Mouse (Mus musculus): ENCODE measurements around the gene Etv6. TPM values are rescaled to one million over a fixed set of nuclear protein-coding genes. Genes with fewer than 3 reads are reported as not detected.

Gene Etv6
- total RNA-seq, 1 experiment from 2014 or later = 22.7 TPM

DNA sequence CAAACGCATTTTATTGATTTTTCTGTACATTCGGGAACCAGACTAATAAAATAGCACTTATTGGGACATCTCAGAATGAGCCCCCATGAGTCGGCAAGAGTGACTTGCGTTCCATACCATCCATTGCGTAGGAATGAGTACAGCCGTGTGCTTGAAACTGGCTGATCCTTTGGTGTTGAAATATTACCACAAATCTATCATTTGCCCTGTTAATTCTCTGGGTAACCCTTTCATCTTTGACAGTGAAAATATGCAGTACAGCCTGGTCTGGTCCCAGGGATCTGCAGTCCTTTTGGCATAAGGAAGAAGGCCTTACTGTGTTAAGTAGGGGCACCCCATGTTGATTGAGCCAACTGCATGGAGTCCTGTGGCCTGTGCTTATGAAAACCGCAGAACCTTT lies 5.8 kb downstream of the Etv6 start:
- ATAC-seq (ENCODE audit: extremely low read depth, insufficient number of reproducible peaks, low FRiP score, poor library complexity, severe bottlenecking) = no peak

DNA sequence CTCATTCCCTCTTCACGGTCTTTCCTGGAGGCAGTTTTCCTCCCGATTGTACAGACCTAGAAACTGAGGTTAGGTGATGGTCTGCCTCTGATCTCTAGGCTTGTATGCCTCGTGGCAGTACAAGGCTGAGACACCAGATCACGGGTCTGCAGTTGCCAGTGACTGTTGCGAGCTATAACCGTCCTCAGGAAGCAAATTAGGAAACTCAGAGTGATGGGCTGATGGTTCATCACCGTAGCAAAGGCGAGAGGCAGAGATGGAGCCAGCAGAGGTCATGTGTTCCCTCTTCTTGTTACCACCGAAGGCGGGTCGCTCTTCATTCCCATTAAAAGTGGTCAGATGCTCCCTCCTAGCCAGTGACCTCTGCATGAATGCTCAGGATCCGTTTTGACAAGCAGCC lies 6.4 kb downstream of the Etv6 start:
- no peak for ATAC-seq (ENCODE audit: extremely low read depth, insufficient number of reproducible peaks, low FRiP score, poor library complexity, severe bottlenecking)

DNA sequence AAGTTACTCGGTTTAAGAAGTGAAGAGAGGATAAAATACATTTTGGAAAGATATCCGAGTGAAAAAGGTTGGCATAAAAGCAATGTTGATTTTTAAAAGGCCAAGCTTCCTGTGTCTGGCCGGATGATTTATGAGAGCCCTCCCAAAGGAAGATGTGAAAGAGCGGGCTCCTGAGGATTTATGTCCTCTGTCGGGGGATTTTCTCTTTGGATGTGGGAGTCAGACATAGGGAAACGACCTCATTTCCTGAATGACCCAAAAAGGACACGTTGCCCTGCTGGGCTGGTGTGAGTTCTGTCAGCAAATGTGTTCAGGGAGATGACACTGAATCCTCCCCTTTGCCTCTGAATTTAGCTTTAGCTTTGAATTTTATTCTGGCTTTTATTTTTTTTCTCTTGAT lies 8.0 kb downstream of the Etv6 start:
- ATAC-seq (ENCODE audit: extremely low read depth, insufficient number of reproducible peaks, low FRiP score, poor library complexity, severe bottlenecking) = no peak

DNA sequence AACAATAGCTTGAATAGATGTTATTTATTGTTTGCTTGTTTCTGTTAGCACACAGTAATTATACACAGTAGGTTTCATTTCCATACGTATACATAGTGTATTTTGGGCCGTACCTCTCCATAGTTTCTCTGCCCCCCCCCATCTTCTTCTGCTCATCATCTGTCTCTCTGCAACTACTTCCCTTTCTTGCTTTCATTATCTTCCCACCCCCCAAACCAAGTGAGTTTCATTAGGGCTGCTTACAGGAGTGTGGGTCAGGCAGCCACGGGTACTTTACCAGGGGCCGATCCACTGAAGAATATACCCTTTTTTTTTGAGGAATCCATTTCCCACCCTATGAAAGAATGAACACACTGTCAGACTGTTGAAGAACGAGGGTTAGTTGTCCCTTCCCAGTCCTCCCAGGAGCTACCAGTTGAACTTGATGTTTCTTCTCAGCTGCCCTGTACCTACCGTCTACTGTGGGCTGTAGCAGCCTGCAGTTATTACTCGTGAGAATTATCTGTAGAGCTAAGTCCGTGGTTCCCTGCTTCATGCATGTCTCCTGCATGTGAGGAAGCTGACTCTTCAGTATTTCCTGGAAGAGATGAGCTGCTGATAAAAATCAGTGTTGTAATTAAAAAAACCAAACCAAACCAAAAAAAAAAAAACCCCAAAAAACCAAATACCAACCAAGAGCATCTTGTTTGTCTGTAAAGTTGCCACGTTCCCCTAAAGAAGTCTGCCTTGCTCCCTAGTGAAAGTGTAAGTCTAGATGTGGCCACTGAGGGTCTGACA lies 9.8 kb downstream of the Etv6 start:
- peak; percentile 43; the same call in 1 of the 2 replicates for ATAC-seq (ENCODE audit: extremely low read depth, insufficient number of reproducible peaks, low FRiP score, poor library complexity, severe bottlenecking)

DNA sequence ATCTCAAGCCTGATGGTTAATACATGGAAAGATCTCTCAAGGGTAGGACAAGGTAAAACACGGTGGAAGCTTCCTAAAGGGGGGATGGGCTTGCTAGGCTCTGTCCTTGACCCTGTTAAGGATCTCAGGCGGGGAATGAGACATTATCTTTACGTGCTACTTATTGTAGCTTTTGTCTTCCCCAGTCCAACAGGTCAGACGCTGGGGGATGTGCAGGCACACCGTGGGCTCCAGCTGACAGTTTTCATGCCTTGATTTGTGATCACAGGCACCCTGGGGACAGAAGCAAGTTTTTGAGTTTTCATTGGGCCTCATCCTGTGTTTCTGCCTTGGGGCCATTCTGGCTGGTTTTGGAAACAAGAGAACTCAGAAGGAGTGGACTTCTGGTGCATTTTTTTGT lies 10.6 kb downstream of the Etv6 start:
- no peak for ATAC-seq (ENCODE audit: extremely low read depth, insufficient number of reproducible peaks, low FRiP score, poor library complexity, severe bottlenecking)

DNA sequence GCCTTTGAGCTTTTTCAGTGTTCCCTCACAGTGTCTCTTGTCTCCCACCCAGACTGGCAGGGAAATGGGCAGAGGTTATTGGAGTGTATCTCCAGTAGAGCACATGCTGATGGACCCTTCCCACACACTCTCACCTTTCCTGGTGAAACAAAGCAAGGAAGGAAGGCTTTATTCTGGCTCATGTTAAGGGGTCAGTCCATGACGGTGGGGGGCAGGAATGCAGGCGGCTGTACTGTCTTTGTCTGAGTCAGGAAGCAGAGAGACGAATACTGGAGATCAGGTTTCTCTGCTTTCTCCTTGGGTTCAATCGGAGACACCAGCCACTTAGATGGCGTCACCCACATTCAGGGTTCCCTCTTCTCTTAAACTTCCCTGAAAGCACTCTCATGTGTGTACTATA lies 11.7 kb downstream of the Etv6 start:
- no peak for ATAC-seq (ENCODE audit: extremely low read depth, insufficient number of reproducible peaks, low FRiP score, poor library complexity, severe bottlenecking)

DNA sequence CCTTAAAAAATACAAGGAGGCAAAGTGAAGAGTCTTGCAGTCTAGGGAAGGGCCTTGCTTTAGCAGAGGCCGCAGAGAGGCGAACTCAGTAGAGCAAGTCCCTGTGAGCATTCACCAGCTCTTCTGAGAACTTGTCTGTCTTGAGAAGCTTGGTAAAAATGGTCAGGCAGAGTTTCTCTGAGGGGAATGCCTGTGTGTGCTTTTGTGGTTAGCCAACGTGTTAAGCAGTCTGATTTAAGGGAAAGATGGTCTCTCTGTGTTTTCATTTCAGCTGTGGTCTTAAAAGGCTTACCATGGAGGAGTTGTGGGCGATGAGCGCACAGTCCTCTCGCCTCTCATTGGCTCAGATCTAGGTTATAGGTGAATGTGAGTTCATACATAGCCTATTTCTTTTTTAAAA lies 12.5 kb downstream of the Etv6 start:
- no peak for ATAC-seq (ENCODE audit: extremely low read depth, insufficient number of reproducible peaks, low FRiP score, poor library complexity, severe bottlenecking)

DNA sequence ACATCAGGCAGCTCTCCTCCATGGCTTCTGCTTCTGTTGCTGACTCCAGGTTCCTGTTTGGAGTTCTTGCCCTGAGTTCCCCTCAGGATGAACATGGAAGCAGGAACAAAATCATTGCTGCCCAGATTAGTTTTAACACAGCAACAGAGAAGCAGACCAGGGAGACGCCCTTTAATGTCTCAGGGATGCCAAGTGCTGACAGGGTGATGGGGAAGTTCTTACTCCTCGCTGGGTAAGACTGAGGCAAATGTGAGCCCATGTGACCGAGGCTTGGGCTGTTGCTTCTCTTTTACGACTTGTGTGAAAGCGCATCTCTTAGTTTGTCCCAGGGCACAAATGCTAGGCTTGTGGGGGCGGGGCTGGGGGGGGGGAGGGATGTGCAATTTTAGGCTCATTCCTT lies 13.5 kb downstream of the Etv6 start:
- ATAC-seq (ENCODE audit: extremely low read depth, insufficient number of reproducible peaks, low FRiP score, poor library complexity, severe bottlenecking) = peak; percentile 65; the same call in 1 of the 2 replicates

DNA sequence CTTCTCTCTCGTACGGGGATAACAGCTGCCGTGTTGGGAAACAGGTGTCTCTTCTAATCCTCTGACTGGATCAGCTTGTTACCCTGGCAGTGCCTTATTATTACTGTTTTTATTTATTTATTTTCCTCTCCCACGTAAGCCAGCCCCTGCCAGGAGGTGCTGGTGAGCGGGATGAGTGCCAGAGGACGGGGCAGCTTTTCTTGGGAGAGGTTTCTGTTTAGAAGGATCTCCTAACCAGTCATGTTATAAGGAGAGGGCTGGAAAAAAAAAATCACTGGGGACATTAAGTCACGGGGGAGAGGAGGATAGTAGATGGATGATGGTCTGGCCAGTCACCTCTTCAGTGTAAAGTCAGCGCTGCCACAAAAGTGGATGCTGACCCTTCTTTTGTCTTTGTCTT lies 15.0 kb downstream of the Etv6 start:
- ATAC-seq (ENCODE audit: extremely low read depth, insufficient number of reproducible peaks, low FRiP score, poor library complexity, severe bottlenecking) = no peak

DNA sequence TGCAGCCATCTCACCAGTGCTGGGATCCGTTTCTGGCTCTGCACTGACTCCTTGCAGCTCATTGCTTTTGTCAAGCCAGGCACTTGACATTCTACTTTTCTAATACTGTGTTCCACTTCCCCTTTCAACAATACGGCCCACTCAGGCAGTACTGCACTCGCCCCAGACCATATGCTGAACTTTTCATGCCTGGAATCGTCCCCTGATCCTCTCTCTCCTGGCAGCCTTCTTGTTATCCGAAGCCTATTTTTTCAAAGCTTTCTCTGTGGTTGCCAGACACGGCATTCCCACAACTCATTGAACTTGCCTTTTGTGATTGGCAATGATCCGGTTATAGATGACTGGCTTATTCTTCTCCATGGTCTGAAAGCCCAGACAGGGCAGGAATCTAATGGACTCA lies 16.4 kb downstream of the Etv6 start:
- ATAC-seq (ENCODE audit: extremely low read depth, insufficient number of reproducible peaks, low FRiP score, poor library complexity, severe bottlenecking) = peak; percentile 47; the same call in 1 of the 2 replicates

DNA sequence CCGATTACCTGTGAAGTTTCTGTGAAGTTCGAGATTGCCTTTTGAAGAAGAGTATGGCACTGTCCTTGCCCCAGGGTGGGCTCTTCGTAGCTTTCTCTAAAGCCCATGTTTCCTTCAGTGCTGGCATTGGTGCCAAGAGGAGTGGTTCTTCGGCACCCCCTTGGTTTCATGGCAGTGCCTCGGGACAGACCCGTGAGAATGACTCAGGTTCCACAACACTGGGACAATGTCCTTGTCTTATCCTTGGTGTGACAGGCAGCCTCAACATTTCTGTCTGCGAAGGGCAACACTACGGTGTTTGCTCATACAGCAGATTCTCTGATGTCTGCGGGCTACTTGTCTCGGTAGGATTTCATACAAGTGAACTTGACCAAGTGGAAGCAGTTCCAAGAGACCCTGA lies 17.6 kb downstream of the Etv6 start:
- ATAC-seq (ENCODE audit: extremely low read depth, insufficient number of reproducible peaks, low FRiP score, poor library complexity, severe bottlenecking) = no peak

DNA sequence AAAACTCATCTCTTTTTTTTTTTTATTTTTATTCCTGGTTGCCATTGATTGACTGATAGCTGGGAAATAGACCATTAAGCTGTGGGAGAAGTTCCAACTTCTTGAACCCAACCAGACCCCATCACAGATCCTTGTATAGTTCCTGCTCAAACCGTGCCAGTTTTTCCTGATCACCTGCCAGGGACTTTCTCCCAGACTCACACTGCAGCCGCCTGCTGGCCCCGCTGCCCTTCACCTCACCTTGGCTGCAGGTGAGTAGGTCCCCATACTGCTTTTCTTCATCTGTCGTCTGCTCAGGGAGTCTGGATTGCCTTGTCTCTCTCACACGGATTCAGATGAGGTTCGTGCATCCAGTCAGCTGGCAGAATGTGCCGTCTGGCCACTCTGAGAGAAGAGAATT lies 18.1 kb downstream of the Etv6 start:
- no peak for ATAC-seq (ENCODE audit: extremely low read depth, insufficient number of reproducible peaks, low FRiP score, poor library complexity, severe bottlenecking)

DNA sequence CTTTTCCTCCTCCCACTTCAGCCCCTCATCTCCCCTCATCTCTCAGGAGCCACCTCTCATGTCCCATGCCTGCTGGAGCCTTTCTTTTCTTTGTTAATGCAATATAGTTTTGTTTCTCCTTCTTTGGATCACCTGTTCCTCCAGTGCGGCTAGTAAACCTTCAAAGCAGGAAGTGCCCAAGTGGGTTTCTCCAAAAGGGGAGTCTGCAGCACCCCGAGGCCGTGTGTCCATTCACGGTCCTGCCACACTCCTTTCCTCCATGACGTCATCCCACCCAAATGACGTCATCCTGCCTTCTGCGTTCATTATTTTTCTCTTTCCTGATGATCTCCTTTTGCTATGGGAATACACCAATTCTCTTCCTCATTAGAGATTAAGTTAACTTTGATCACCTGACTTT lies 20.1 kb downstream of the Etv6 start:
- peak; percentile 28; the same call in 1 of the 2 replicates for ATAC-seq (ENCODE audit: extremely low read depth, insufficient number of reproducible peaks, low FRiP score, poor library complexity, severe bottlenecking)

DNA sequence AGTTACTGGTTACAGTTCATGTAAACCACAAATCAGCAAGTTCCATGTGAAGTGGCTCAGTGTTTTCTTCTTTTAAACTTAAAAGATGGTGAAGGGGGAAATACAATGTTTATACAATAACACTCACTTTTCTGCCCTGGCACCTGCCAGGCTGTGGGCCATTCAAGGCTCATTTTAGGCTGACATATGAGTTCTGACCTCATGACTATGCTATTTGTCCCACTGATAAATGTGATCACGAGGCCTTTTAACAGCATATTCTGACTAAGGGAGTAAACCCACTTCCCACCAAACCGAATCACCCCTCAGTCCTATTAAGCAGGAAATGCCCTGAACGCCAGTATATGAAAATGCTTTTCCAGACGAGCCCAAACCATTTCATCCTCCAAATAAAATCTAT lies 23.0 kb downstream of the Etv6 start:
- ATAC-seq (ENCODE audit: extremely low read depth, insufficient number of reproducible peaks, low FRiP score, poor library complexity, severe bottlenecking) = no peak

DNA sequence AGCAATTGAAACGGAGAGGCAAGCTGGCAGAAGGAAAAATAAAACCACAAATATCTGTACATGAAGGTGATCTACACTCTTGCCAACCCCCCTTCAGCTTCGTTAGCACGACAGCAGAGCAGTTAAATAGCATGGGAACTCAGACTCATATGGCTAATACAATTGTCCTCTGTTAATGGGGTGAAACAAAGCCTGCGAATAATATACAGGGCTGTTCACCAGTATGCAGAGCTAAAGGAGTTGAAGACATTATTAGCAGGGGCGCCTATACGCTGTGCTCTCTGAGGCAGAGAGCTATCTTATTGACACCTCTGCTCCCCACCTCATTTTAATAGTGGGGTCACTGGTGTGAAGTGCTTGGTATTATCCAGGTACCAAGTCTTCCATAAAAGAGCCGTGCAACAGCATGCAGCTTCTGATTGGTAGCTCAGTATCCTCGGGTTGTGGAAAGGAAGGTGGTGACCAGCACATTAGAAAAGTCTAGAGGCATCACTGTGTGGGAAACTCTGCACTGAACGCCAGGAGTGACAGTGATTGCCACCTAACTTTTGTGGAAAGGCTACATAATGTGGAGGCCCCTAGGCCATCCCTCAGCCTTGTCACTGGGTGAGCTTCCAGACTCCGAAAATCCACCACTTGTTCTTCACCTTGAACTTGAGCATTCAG lies 23.5 kb downstream of the Etv6 start:
- ATAC-seq (ENCODE audit: extremely low read depth, insufficient number of reproducible peaks, low FRiP score, poor library complexity, severe bottlenecking) = no peak

DNA sequence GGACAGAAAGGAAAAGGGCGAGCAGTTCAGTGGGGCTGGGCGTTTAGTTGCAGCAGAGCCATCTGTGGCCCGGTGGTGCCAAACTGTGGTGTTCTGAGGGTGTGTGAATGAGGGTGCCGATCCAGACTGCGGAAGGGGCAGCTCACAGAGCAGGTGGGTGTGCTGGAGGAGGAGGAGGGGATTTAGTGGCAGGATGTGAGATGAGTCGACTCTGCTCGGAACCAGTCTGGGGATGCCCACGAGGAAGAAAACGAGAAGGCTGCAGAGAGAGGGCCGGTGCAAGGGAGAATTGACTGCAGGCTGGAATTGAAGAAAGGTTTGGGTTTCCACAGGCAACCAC lies 24.0 kb downstream of the Etv6 start:
- no peak for ATAC-seq (ENCODE audit: extremely low read depth, insufficient number of reproducible peaks, low FRiP score, poor library complexity, severe bottlenecking)

DNA sequence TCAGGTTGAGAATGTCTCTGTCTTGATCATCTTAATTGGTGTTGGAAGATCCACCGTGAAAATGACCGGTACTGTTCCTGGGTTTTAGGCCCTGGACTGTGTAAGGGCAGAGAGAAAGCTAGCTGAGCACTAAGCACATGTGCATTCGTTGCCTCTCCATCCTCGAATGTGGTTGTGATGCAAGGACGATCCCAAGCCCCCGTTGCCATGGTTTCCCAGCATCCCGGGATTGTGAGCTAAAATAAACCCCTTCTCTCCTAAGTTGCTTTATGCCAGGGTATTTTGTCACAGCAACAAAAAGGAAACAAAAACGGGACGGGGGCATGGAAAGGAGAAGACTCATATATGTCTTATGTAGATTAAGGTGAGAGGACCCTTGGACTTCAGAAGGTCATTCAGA lies 24.5 kb downstream of the Etv6 start:
- ATAC-seq (ENCODE audit: extremely low read depth, insufficient number of reproducible peaks, low FRiP score, poor library complexity, severe bottlenecking) = no peak

DNA sequence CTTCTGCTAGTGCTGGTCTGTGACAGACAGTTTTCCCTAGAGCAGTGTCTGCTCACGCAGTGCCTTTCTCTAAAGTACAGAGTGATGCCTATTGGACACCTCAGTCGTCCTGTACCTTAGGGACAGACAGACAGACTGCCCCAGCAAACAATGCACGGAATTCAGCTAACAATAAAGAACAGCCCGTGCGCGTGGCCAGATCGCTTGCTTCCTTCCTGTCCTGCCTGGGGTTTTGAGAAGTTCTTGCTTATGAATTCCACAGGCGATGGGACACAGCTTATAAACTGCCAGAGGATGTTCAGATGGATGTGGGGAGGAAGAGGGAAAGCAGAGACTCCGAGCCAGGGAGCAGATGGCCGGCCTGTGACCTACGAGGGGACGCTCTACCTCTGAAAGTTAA lies 25.3 kb downstream of the Etv6 start:
- ATAC-seq (ENCODE audit: extremely low read depth, insufficient number of reproducible peaks, low FRiP score, poor library complexity, severe bottlenecking) = no peak

DNA sequence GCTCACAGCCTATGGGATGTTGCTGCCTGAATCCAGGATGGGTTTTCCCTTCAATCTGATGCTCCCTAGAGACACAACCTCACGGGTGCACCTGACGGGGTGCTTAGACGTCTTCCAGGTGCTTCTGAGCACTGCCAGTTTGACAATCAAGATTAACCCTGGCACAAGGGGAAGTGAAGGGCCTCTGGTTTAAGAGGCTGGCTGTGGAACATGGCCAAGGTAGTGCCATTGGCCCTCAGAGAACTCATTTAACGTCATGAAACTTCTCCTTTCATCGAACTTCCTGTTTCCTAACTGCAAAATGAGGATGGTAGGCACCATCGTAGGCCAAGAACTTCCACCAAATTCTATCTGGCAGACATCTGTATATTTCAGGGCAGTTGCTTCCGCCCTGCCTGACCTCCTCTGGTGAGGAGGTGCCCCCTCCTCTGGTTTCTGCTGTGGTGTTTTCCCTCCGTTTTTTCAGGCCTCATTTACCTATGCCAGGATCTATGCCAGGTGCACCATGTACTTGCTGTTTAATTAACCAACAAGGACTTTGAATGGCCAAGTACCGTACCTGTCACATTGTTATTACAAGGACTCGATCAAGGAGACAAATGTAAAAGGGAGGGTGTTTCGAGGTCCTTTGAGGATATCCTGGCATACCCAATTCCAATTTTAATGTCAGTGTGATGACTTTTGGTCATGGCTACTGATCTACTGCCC lies 29.7 kb downstream of the Etv6 start:
- peak; percentile 93 for ATAC-seq (ENCODE audit: extremely low read depth, insufficient number of reproducible peaks, low FRiP score, poor library complexity, severe bottlenecking)

DNA sequence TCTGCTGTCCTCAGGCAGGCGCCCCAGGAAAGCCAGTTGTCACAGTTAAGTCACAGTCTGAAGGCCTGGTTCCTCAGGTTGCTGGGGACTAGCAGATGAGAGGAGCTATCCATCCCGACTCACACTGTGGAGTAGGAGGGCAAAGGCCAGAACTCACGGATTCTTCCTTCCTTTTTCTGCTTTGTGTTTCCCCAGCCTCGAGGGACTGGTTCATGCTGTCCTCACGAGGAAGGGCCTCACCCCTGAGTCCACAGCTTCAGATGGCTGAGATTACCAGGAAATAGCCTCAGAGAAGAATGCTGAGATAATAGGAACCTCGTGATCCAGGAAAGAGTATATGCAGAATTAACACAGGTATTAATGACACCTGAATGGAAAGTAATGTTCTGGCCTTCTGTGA lies 30.6 kb downstream of the Etv6 start:
- ATAC-seq (ENCODE audit: extremely low read depth, insufficient number of reproducible peaks, low FRiP score, poor library complexity, severe bottlenecking) = no peak
